Mouse (Mus musculus): ENCODE results near the gene Kirrel.

Kirrel gene

DNA sequence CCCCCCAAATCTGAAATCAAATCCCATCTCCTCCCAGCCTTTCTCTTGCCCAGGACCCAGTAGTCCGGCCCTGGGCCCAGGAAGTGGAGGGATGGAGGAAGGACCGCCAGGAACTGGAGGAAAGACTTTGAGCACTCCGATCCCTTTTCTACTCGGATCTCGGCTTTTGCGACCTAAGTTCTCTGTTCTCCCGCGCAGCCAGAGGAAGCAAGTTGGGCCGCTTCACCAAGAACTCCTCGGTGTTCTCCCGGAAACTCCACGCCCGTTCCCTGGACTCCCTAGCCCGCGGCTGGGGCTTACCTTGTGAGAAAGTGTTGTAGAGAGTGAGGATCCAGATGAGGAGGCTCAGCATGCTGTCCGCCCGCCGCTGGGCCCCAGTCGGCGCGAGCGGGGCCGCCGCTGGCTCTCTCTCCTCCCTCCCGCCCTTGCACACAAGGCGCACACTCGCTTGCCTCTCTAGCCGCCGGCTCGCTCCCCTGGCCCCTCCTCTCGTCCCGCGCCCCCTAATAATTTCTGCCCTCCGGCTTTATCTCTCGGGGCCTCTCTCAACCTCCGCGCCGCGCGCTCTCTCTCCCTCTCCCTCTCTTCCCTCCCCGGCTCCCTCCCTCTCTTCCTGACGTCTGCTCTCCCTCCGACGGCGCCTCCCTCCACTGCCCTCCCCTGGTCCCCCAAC is at the start of gene Kirrel:
Gene Kirrel (minus strand): TSS at position 652 of the 673 bp plus-strand sequence.
- in situ Hi-C loops (cut with MboI, MseI) = no loop called here

DNA sequence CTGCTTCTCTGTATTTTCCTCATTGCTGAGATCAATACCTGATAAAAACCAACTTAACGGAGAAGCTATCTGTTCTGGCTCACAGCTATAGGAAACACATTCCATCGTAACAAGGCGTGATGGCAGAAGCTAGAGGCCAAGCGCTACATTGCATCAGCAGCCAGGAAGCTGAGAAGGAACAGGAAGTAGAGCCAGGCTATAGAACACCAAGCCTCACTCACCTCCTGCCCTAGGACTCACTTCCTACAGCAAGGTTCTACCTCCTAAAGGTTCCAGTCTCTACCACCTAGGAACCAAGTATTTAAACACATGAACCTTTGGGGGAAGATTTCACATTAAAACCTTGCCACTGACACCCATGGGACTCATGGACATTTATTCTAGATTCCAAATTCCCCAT is 49.1 kb upstream of the Kirrel start:
- in situ Hi-C loops (cut with MboI, MseI) = no loop called here

DNA sequence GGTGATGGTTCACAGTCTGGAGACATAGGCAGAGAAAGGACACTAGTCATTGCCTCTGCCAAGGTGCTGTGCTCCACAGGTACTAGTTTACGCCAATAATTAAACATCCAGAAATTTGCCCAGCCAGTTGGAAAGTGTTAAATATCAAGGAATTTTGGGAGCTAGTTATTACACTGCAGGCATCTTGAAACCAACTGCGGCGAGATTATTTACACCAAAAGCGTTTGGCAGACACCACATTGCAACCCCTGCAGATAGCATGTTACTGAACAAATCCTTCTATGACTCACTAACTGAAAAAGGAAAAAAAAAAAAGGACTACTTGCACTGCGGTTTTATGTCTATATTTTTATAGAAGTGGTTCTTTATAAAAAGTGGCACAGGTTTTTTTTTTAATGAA is 47.8 kb upstream of the Kirrel start:
- in situ Hi-C loops (cut with MboI, MseI) = no loop called here

- in situ Hi-C loops (cut with MboI, MseI) = no loop called here
These were observed 40.6 kb upstream of the Kirrel start for GRCm38 (mm10) chr3:87215176-87215575.

GRCm38 (mm10) chr3:87214221-87214864 is 39.8 kb upstream of the Kirrel start:
- in situ Hi-C loops (cut with MboI, MseI) = no loop called here

DNA sequence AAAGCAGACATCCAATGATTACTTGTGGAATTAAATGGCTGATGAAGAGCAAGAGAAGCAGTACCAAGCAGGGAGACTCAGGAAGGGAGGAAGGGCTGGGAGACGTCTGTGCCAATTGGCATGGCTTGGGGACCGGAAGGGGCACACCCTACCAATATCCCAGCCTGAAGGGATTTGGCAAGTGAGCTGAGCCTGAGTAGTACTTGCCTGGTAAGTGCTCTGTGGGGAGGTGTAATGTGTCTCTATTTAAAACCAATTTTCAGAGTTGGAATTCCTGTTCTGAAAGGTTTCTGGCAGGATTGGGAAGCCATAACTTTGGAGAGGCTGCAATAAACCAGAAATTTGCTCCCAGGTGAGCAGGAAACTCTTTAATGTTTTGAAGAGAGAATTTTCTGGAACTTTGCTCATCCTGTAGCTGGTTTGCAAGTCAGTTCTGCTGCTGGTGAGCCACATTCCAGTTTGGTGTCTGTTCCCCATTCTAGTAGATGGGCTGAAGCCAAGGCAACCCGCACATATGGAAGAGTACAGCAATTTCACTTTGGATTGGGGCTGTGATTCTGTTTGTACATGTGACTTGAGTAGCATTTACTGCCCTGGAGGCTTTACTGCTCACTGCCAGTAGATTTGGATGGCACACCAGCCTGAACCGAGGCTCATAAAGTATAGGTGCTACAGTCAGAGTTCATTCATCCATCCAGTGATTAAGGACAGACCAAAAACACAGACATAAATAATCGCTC is 32.0 kb upstream of the Kirrel start:
- in situ Hi-C loops (cut with MboI, MseI) = no loop called here

GRCm38 (mm10) chr3:87196637-87197036 is 22.1 kb upstream of the Kirrel start:
- in situ Hi-C loops (cut with MboI, MseI) = no loop called here

GRCm38 (mm10) chr3:87195041-87195440 is 20.5 kb upstream of the Kirrel start:
- in situ Hi-C loops (cut with MboI, MseI) = no loop called here

DNA sequence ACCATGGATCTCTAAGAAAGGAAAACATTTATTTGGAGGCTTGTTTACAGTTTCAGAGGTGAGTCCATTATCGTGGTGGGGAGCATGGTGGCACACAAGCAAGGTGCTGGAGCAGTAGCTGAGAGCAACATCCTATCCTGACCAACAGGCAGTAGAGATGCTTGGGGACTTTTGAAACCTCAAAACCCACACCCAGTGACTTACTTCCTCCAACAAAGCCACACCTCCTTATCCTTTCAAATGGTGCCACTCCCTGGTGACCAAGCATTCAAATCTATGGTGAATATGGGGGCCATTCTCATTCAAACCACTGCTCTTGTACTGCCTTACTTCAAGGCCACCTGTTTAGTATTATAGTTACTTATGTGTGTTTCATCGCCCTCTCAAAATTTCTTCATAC is 20.0 kb upstream of the Kirrel start:
- in situ Hi-C loops (cut with MboI, MseI) = no loop called here

GRCm38 (mm10) chr3:87193756-87194155 is 19.2 kb upstream of the Kirrel start:
- in situ Hi-C loops (cut with MboI, MseI) = no loop called here

DNA sequence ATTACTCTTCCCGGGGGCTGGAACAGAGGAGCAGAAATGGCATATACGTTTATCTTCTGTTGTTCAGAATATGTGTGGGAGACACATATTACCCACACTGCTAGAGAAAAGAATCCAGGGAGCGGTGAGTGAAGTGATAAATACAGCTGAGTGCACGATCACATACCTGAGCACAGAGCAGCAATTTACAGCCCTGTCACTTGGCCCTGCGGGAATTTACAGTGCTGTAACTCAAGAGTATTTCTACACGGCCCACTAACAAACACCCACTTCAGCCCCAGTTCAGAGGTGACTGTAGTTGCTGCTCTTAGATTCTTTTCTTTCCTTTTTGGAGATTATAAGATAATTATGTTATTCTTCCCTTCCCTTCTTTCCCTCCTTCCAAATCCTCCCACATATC is 18.8 kb upstream of the Kirrel start:
- in situ Hi-C loops (cut with MboI, MseI) = no loop called here

GRCm38 (mm10) chr3:87176687-87177086 is 2.1 kb upstream of the Kirrel start:
- in situ Hi-C loops (cut with MboI, MseI) = no loop called here

DNA sequence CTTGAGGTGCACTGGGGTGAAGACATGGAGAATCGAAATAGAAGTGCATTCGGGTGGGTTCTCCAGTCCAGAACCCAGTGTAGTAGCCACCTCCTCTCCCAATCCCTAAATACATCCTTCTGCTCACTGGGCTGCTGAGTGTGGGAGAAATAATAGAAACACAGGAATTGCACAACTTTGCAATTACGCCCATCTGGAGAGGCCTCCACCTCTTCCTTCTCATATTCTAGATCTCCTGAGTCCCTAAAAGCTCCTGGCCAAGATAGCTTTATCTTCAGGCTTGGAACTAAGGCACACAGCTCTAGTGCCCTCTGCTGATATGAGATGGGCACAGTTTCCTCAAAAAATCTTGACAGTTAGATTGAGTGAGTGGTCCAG is 880 bp upstream of the Kirrel start:
- in situ Hi-C loops (cut with MboI, MseI) = no loop called here

DNA sequence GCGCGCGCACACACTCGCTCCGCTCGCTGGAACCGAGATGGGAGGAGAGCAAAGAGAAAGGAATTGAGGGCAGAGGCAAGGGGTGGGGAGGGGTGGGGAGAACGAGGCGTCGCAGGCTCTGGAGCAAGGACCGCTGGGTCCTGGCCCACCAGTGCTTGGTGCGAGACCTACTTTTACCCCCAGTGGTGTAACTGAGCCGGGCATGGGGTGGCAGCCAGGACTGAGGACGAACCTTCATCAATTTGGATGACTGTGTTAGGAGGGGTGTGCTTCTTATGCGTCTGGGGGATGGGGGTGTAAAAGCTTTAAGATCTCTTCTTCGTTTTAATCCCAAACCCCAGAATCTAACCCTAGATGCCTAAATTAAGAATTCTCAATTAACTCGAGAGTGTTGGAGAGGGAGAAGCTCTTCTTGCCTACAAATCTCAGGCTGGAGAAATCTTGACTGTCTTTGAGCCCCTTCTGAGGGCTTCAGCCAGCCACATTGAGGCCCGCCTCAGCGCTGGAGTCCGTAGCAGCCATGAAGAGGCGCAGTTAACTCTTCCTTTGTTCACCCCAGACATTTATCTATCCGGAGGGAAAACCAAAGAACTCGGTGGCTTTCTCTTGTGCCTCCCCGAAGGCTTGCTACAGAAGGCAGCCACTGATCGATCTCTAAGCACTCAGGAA is 356 bp upstream of the Kirrel start:
- in situ Hi-C loops (cut with MboI, MseI) = no loop called here

DNA sequence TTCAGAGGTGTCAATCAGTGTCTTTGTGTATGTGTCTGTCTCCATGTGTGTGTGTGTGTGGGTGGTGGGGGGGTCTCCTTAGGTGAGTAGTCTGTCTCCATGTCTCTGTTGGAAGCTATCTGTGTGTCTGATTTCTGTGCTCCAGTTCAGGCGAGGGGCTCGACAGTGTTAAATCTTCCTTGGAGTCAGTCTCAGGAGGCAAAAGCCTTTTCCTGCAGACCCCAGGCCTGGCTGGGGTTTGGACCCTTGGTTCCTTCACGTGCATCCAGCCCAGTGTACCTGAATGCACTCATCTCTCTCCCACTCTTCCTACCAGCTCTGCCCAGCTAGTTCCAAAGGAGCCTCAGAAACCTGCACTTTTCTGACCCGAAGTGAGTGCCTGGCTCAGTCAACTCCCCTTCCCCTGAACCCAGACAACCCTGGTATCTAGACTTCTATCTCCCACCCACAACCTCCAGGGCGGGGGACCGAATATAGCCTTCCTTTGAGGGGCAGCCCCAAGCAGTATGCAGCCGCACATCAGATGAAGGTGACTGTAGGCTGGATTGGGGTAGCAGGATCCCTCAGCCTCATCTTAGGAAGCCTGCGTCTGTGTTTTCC is 961 bp downstream of the Kirrel start:
- in situ Hi-C loops (cut with MboI, MseI) = no loop called here

DNA sequence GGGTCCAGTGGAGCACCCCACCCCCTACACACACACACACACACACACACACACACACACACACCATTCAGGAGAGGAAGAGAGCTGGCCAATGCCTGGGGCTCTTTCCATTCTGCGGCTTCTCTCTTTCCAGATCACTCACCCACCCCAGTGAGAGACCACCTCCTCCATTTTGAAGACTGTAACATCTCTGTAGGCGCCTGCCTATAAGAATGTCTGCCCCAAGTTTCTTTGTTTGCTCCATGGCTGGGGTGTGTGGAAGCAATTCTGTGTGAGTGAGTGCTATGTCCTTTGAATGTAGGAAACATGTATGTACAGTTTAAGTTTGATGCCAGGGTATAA is 1.5 kb downstream of the Kirrel start:
- in situ Hi-C loops (cut with MboI, MseI) = no loop called here

- in situ Hi-C loops (cut with MboI, MseI) = no loop called here
These were observed 2.0 kb downstream of the Kirrel start for GRCm38 (mm10) chr3:87172351-87173102.

- in situ Hi-C loops (cut with MboI, MseI) = no loop called here
These were observed 3.1 kb downstream of the Kirrel start for GRCm38 (mm10) chr3:87171201-87172100.

- in situ Hi-C loops (cut with MboI, MseI) = no loop called here
These were observed 5.0 kb downstream of the Kirrel start for GRCm38 (mm10) chr3:87169402-87170015.

- in situ Hi-C loops (cut with MboI, MseI) = no loop called here
These were observed 5.8 kb downstream of the Kirrel start for GRCm38 (mm10) chr3:87168756-87169155.
